Mouse (Mus musculus) lung, adult 2 months (tissue): Measurements from ENCODE around the gene Nrxn3. TPM values are rescaled to one million over a fixed set of nuclear protein-coding genes. Genes with fewer than 3 reads are reported as not detected.

Experiments
- DNase-seq: peaks from one replicate; pipeline ENCODE4 v3.0.0; 2022
- H3K4me1 ChIP-seq: fragments of 200-500 bp; 2 replicates; pipeline ENCODE4 v1.6.1; 2011; ENCODE audit warnings: low read length; ENCODE audit not compliant: control insufficient read depth, insufficient read depth
- H3K4me3 ChIP-seq: fragments of 200-500 bp; replicated peaks from 2 replicates; pipeline ENCODE3; 2011; ENCODE audit warnings: low read depth, mild to moderate bottlenecking, control low read depth, low read length; ENCODE audit errors: extremely low read depth
- CTCF ChIP-seq: fragments of 200-500 bp; IDR thresholded peaks from 2 replicates; pipeline ENCODE4 v1.5.1; 2011; ENCODE audit warnings: mild to moderate bottlenecking, low read length, control low read depth; ENCODE audit not compliant: insufficient read depth
- POLR2A ChIP-seq: fragments of 200-500 bp; IDR thresholded peaks from 2 replicates; pipeline ENCODE4 v1.6.1; 2011; ENCODE audit warnings: low read depth, mild to moderate bottlenecking, control low read depth, low read length, borderline replicate concordance; ENCODE audit errors: extremely low read depth
- WGBS: fragments of 180-500 bp; shearing (Covaris S2); methylation state at CpG from one replicate; pipeline ENCODE4 v1.1.7; 2018; 5-methylcytosine and 5-hydroxymethylcytosine counted together
- polyA plus RNA-seq: library from polyadenylated mRNA; depleted of rRNA; stranded (reverse); fragments of >200 nt; gene quantifications from 2 replicates; pipeline ENCODE4 v1.2.3, GENCODE M21; 2012

Nrxn3 gene
- polyA plus RNA-seq, 1 experiment = 0.30 TPM

GRCm38 (mm10) chr12:89504026-89504425 is 781.4 kb downstream of the Nrxn3 start:
- DNase-seq = no peak
- H3K4me1 ChIP-seq = no peaks in the 10 kb centered on the region
- TF ChIP-seq CTCF (no peak), POLR2A (no peak)
- H3K4me3 ChIP-seq = no peak overlapping the region
- WGBS = 58% methylated on average over 3 of the region's 3 CpGs

GRCm38 (mm10) chr12:89505121-89505764 is 782.6 kb downstream of the Nrxn3 start:
- DNase-seq = no peak
- Histone ChIP-seq H3K4me1 (no peaks in the 10 kb centered on the region), H3K4me3 (no peak overlapping the region)
- TF ChIP-seq CTCF (peak; percentile 25; the same call in 1 of the 2 replicates), POLR2A (no peak)
- 46% methylated on average over 2 of the region's 2 CpGs for WGBS

- TF ChIP-seq POLR2A = no peak
- no peak for TF ChIP-seq CTCF
- Histone ChIP-seq H3K4me1 (no peaks in the 10 kb centered on the region), H3K4me3 (no peak overlapping the region)
- no peak for DNase-seq
These were observed 786.3 kb downstream of the Nrxn3 start for GRCm38 (mm10) chr12:89508970-89509369.

GRCm38 (mm10) chr12:89513759-89514158 is 791.1 kb downstream of the Nrxn3 start:
- DNase-seq = no peak
- no peak overlapping the region for H3K4me3 ChIP-seq
- 36% methylated on average over 7 of the region's 7 CpGs for WGBS
- TF ChIP-seq POLR2A = no peak
- 0 out of 2 replicates have a peak, but pooled peaks have one; percentile 25 for TF ChIP-seq CTCF
- H3K4me1 ChIP-seq = no peaks in the 10 kb centered on the region

GRCm38 (mm10) chr12:89516046-89516445 is 793.4 kb downstream of the Nrxn3 start:
- no peak for TF ChIP-seq CTCF
- TF ChIP-seq POLR2A = no peak
- WGBS = 81% methylated on average over 6 of the region's 6 CpGs

GRCm38 (mm10) chr12:89530679-89531350 is 808.1 kb downstream of the Nrxn3 start:
- WGBS = 24% methylated on average over 4 of the region's 4 CpGs
- DNase-seq = no peak
- no peaks in the 10 kb centered on the region for H3K4me1 ChIP-seq
- H3K4me3 ChIP-seq = no peak overlapping the region
- TF ChIP-seq POLR2A = no peak

More at GRCm38 (mm10) chr12:89516046-89516445, 793.4 kb downstream of the Nrxn3 start:
- DNase-seq = no peak
- Histone ChIP-seq H3K4me3 (no peak overlapping the region), H3K4me1 (no peaks in the 10 kb centered on the region)

- 51% methylated on average over 2 of the region's 2 CpGs for WGBS
- Histone ChIP-seq H3K4me3 (no peak overlapping the region), H3K4me1 (no peaks in the 10 kb centered on the region)
- TF ChIP-seq CTCF (no peak), POLR2A (no peak)
- no peak for DNase-seq
These were observed 828.6 kb downstream of the Nrxn3 start for GRCm38 (mm10) chr12:89551291-89551690.

- 59% methylated on average over 4 of the region's 4 CpGs for WGBS
- TF ChIP-seq CTCF (no peak), POLR2A (no peak)
- no peak overlapping the region for H3K4me3 ChIP-seq
These were observed 830.7 kb downstream of the Nrxn3 start for GRCm38 (mm10) chr12:89553223-89553880.

GRCm38 (mm10) chr12:89554171-89554570 is 831.5 kb downstream of the Nrxn3 start:
- Histone ChIP-seq H3K4me3 (no peak overlapping the region), H3K4me1 (no peaks in the 10 kb centered on the region)
- no peak for DNase-seq
- TF ChIP-seq POLR2A (no peak), CTCF (no peak)
- WGBS = 61% methylated on average over 2 of the region's 2 CpGs

More at GRCm38 (mm10) chr12:89553223-89553880, 830.7 kb downstream of the Nrxn3 start:
- no peaks in the 10 kb centered on the region for H3K4me1 ChIP-seq
- DNase-seq = no peak
